Mouse (Mus musculus): Measurements from ENCODE around the gene H2-D1.
"Not testable (repeated sequence)": the region's sequence is repeated elsewhere in the genome, so short reads cannot be mapped to it uniquely, and the experiment has no call there.

Gene H2-D1

GRCm38 (mm10) chr17:35303756-35304350 lies 41.3 kb downstream of the H2-D1 start:
- DNase-seq (ENCODE audit: low spot score in 2 of 2), result no peak

- DNase-seq (ENCODE audit: low spot score in 2 of 2), result peak; percentile 28 to 57
Observed at GRCm38 (mm10) chr17:35304478-35304877, 41.9 kb downstream of the H2-D1 start.

GRCm38 (mm10) chr17:35304921-35305320 lies 42.4 kb downstream of the H2-D1 start:
- DNase-seq (ENCODE audit: low spot score in 2 of 2), result not testable (repeated sequence)
